Mouse (Mus musculus) thymus, adult 2 months (tissue): ENCODE results near the gene Anpep.

Source experiments
- CTCF ChIP-seq: fragments of 200-500 bp; IDR thresholded peaks from 2 replicates; pipeline ENCODE4 v1.5.1; 2012; ENCODE audit warnings: mild to moderate bottlenecking, control low read depth, low read length, moderate library complexity, borderline replicate concordance; ENCODE audit not compliant: control insufficient read depth, poor library complexity, insufficient read depth; ENCODE audit errors: extremely low read depth
- POLR2A ChIP-seq: fragments of 200-500 bp; IDR thresholded peaks from 2 replicates; pipeline ENCODE4 v1.6.1; 2012; ENCODE audit warnings: mild to moderate bottlenecking, low read length, control low read depth, moderate library complexity; ENCODE audit not compliant: control insufficient read depth, poor library complexity, insufficient read depth; ENCODE audit errors: extremely low read depth

GRCm38 (mm10) chr7:79782516-79782855 is 78.4 kb downstream of the Anpep start:
- TF ChIP-seq CTCF (no peak), POLR2A (no peak)
